Mouse (Mus musculus) frontal cortex, adult (tissue): ENCODE results near the gene Hs6st2.

Experiments
- ATAC-seq: cut with Nextera tagmentation; 2 replicates; pipeline ENCODE4 v1.9.2; 2017; ENCODE audit warnings: mild to moderate bottlenecking, moderate library complexity, mixed read lengths; ENCODE audit not compliant: low TSS enrichment

Gene Hs6st2

DNA sequence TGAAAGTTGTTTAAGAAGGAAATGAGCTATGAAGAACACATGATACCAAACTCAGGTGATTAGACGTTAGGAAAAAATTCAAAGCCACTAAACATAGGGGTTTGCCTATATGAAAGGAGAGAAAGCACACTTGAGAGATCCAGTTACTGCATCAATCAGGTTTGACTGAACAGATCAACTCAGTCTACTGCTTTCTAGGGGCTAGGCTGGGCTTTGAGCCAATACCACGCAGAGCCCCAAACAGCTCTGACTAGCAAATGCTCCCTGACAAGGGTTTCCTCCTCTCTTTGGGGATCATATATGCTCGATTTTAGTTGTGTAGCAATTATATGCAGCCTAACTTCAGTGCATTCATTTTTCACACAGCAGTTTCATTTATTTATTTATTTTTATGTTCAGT, 96.2 kb downstream of the Hs6st2 start:
- ATAC-seq, result no peak

DNA sequence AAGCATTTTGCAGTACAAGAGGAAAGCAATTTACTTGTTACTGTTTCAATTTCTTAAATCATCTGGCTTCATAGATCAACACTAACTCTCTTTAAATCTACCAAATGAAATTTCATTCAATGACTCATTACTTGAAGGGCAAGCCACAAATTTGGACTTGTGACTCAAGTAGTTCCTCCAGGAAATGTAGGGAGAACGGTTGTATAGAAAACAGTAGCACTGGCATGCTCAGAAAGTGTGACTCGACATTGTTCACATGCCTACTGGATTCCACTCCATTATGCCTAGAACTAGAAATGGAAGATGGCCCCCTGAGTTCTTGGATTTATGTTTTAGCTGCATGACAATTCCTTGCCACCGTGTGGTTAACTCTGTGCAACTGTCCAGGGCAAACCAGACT, 100.0 kb downstream of the Hs6st2 start:
- ATAC-seq, result no peak

DNA sequence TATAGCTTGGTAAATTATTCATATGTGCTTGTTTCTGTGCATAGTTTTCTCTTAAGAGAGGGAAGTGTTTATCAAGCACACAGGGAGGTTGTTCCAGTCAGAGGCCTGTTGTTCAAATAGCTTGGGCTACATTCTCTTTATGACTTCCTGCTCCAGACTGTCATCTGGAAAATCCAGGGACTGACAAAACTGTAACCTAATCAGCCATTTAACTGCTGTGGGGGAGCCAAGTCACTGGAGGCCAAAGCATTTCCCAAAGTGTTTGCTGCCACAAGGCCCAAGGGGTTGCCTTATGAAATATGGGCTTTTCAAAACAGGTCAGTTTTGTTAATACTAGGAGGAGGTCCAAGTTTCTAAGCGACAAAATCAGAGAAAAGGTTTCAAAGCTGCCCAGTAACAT, 119.8 kb downstream of the Hs6st2 start:
- no peak for ATAC-seq

DNA sequence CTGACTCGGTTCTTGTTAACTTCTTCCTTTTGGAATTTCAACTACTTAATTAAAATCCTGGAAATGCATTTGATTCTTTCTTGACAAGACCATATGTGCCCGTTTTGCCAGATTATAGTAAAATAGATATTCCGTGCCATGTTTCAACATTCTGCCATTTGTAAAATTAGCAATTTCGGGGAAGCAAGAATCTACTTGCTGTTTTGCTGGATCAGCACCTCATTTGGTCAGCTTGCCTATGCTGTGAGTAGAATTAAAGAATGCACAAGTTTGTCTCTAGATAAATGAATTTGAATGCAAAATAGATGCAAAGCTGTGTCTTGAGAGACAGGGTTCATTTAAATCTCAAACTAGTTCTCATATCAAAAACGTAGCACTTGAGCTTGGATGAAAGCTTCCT, 142.0 kb downstream of the Hs6st2 start:
- no peak for ATAC-seq

DNA sequence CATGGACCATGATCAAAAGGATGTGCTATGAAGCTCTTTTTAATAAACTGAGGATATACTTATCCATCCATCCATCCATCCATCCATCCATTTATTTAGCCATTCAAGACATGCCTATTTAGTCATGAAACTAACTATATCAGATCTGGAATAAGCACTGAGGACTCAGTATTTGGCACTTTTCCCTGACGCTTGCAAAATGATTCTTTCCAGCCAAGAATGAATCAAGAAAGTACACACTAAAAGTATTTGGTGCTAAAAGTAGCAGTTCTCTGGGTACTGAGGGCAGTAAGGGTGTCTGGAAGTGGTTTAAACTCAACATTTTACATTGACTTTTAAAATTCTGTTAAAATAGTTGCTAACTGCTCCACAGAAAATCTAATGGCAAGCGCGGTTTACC, 144.6 kb downstream of the Hs6st2 start:
- peak; percentile 65; the same call in 1 of the 2 replicates for ATAC-seq

DNA sequence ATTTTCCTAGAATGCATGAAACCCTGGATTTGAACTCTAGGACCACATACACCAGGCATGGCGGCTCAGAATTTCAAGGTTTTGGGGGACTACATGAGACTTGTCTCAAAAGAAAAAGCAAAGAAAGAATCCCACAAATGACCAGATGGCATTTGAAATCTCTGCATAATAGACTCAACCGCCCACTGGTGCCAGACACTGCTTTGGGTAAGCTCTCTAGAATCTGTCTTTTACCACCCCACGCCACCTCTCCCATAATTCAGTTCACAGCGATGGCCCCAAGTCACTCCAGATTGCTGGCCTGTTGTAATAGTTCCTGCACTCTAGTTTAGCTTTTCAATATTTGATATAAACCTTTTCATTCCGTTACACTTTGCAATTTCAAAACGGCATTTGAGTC, 146.4 kb downstream of the Hs6st2 start:
- peak; percentile 55; the same call in 1 of the 2 replicates for ATAC-seq

DNA sequence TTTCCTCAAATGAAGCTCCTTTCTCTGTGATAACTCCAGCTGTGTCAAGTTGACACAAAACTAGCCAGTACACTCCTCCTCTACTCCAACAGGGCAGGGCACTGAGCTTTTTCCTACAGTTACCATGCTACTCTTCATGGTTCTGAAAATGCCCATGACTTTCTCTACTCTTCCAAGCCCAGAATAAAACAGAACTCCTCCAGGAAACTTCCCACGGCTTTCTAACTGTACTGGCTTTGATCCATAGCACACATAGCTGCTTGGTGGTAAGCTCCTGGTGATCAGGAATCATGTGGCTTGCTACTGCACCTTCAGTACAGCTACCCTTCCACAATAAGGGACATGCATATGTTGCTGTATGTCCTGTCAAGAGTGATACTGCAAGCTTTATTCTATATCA, 150.5 kb downstream of the Hs6st2 start:
- ATAC-seq, result peak; percentile 92

DNA sequence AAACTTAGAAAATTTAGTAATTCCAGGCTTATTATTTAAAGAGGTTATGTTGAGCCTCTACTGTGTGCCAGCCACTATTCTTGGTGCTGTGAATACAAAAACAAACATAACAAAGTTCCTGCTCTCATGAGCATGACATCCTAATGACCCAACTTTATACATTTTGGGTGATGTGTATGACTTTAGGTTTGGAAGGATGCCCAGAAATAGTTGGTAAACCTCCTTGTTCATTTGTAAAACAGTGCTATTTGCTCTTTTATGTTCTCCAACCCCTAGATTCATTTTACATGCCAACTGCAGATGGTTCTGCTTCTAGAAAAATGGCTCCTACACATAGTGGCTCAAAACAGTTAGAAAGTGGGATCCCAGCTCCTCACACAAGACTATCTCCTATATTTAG, 153.1 kb downstream of the Hs6st2 start:
- ATAC-seq, result no peak

DNA sequence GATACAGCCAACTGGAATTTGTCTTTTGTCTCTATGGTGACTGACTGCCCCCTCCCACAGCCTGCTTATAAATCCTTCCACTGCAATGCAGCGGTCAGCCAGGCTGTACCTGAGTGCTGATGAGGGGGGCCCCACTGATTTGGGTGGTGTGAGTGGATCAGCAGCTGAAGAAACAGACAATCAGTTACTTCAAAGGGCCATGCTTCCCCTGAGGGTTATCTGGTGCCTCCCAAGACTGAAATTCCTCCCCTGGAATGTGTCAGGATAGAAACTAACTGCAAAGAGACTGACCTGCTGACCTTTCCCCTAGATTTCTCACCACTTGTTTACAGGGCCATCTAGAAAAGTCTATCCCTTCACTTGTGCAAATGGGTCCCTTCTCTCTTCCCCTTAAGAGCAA, 166.8 kb downstream of the Hs6st2 start:
- no peak for ATAC-seq

DNA sequence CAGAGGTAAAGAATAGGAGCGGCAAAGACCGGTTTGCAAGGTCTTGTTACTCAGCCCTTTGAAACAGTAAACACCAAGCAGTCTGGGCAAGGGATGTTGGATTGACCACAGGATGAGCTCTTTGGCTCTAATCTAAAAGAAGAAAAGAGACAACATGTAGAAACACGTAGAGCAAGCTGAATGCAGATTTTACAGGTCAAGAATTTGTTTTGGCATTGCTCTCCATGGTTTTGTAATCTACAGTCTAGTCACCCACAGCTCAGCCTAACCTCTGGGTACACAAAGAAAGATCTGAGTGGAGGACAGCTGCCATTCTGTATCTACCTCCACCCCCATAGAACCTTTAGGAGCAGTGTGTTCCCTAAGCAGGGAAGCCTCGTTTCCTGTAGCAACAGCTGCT, 175.1 kb downstream of the Hs6st2 start:
- ATAC-seq, result no peak

DNA sequence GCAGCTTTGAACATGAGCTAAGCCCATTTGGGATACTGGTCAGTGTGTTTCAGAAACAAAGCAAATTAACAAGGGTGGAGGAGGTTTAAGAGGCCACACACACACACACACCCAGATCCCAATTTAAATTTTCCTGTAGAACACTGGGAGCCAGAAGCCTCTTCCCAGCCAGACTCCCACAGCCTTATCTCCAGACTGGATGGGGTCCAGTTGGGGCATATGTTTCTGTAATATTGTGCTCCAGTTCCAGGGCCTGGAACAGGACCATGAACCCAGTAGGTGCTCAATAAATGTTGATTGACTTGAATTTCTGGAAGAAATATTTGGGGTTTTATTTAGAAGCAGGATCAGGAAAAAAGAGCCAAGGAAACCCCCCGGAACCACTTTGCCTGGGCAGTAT, 176.0 kb downstream of the Hs6st2 start:
- peak; percentile 41; the same call in 1 of the 2 replicates for ATAC-seq

DNA sequence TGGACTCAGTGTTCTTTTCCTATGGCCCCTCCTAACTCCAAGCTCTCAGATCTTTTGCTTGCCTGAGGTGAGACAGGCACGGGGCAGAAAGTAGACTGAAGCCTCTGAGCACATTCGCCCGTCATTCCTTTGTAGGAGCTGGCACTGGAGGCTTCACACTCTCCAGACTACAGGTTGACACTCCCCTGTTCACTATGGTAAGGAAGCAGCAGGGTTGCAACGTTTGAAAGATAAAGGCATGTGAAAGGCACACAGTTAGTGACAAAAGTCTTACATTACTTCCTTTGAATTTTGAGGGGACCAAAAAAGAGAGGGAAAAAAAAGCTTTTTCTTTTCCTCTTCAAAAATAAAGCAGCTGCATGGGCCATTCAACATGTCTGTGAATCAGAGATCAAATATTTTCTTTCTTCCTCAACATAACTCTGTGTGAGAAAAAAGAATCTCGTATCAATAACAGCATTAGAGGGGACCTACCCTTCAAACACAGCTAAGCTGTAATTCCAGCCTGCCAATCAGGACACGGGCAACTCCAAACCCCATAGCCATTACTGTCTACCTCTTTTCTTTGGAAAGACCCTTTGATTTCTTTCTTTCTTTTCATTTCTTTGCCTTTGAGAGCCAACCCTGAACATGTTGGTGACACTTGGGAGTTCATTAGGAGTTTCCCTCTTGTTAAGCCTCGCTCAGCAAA, 177.7 kb downstream of the Hs6st2 start:
- ATAC-seq, result no peak

DNA sequence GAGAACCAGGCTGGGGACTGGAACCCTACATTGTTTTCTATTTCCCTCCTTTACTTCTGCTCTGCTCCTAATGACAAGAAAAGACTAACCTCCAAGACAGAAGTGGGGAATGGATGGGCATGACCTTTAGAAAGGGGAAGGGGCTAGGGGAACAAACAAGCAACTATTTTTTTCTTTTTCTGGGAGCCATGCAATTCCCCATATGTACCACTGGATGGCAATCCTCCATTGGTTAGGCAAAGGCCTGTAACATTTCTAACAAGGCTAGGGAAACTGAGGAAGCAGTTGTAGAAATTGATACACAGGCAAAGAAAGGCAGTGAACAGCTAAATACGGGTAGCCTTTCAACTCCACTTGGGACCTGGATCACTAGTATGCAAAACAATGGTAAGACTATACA, 183.8 kb downstream of the Hs6st2 start:
- ATAC-seq, result no peak

DNA sequence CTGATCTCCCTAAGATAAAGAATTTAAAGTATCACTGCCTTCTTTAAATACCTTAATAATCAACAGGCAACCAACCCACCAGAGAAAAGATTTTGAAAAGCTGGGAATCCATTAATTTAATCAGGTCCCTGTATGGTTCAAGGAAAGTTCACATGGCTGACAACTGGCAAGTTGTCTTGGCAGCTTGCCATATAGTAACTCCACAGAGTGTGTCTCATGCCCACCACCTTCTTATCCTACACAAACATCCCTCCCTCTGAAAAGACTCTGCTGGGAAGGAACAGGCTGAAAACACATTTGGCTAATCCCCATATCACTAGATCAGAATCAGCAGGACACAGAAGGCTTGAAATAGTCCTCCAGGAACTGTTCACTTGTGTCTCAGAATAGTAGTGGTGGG, 193.3 kb downstream of the Hs6st2 start:
- no peak for ATAC-seq

DNA sequence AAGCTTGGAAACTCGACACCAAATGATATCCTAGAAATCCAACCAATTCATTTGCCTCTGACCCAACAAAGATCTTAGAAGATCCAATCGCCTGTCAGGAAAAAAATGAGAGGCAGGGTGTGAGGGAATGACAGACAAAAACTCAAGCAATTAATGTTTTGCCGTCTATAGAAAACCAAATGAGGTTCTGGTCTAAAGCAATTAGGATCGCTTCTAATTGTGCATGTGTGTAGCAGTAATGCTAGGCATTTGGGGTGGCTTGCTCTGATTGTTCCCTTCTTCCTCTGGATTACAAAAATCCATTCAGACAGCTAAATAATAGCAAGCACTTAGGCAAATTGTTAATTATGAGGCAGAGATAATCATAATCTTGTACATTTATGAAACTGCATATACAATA, 212.2 kb downstream of the Hs6st2 start:
- ATAC-seq, result no peak

DNA sequence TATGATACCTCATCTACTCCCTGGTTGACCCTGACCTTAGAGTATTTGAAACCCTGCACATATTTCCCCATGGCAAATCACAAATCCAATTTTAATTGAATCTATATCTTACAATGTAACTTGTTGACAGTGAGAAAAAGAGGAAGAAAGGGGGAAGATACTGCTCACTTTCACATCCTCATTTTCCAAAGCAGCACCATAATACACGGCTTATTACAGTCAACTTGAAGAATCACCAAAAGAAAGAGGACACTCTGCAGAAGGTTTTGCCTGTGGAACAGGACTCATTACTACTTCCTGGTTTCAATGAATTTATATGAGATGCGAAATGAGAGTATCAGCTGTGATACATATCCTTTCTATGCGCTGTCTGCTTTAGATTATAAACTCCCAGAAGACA, 220.2 kb downstream of the Hs6st2 start:
- ATAC-seq, result no peak

DNA sequence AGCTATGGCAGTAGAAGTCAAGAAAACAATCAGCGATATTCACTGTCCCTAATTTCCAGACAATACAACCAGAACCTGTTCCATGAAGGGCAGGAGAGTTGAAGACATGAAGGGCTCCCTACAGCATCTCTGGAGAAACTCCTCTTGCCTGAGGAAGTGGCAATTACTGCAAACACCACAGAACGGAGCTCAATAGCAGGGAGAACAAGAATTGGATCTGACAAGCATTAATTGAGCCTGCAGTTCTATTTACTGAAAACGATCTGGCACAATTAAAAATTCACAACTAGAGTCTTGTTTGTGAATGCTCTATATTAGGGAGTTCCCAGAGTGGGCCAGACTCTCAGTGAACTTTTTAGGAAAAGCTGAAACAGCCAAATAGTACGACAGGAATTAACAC, 238.3 kb downstream of the Hs6st2 start:
- ATAC-seq, result no peak

DNA sequence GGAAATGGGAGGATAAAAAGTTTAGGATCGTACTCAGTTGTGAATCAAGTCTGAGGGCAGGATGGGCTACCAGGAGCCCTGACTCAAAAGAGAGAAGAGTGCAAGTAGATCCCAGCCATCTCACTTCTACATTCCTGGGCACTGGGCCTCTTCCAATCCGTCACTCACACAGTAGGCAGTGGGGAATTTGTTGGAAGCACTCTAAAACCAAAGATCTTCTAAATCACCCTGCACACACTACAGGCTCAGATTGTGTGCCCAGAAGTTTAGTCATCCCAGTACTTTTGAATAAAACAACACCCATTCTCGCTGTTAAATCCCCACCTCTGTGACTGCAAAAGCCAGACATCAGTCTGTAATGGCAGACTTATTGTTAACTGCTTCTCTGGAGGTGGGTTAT, 249.9 kb downstream of the Hs6st2 start:
- no peak for ATAC-seq

DNA sequence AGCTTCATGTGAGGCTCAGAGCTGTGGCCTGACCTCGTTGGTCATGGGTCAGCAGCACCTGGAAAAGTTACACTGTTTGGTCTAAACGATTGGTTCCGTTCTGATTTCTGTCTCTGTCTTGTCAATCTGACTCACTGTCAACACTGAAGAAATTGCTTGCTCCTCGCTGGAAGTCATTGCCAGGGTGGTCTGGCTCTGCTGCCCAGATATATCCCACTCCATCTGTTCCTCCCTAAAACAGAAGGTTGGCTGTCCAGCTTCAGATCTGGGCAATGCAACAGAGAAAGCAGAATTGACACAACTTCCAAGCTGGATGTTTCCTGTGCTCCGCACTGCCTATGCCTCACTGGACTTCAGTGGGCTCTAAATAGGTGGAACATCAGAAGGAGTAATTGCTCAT, 256.6 kb downstream of the Hs6st2 start:
- no peak for ATAC-seq

DNA sequence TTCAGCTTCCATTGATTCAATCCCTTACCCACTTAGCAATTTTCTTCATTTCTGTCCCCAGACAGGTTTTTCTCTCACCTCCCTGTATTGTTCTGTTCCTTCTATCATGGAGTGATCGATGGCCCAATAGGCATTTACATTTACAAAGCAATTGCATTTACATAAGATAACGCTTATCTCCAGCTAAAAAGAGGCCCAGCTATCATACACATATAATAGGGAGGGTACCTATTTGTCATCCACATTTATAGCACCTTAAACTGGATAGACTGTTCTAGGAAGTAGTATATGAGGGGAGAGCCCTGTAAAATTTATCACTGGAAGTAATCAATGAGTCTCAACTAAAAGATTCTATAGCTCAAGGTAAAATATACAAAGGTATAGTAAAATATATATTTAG, 271.4 kb downstream of the Hs6st2 start:
- ATAC-seq, result no peak

DNA sequence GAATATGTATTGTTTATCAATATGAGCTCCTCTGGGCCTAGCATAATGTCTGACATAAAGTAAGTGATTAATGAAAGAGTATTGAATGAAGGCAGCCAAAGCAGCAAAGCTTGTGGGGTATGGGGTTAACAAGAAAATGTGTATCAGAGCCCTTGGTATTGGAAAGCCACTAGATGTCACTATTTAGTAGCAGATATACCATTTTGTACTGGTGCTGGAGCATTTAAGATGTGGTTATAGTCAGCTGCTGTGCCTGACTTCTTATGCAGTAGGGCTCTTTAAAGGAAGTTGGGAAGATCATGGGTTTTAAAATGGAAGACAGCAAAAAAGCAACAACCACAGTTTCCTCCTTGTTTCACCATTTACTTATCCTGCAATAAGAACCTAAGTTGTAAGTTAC, 284.2 kb downstream of the Hs6st2 start:
- ATAC-seq, result peak; percentile 93

DNA sequence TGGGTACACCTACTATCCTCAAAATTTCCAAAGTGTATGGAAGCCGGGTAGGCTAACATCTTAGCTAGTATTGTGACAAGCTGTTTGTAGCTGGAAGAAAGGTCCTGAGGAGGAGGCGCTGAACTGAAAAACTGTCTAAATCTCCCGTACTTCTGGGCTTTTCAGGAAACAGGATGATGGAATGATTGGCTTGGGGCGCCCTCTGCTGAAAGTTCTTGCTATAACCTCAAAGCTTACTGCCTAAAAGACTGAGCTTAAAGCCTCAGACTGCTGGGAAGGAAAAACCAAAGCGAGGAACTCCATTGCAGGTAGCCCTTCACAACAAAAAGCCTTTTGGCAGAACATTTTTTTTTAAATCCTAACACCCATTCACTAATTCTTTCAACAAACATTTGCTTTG, 307.0 kb downstream of the Hs6st2 start:
- ATAC-seq, result peak; percentile 87

DNA sequence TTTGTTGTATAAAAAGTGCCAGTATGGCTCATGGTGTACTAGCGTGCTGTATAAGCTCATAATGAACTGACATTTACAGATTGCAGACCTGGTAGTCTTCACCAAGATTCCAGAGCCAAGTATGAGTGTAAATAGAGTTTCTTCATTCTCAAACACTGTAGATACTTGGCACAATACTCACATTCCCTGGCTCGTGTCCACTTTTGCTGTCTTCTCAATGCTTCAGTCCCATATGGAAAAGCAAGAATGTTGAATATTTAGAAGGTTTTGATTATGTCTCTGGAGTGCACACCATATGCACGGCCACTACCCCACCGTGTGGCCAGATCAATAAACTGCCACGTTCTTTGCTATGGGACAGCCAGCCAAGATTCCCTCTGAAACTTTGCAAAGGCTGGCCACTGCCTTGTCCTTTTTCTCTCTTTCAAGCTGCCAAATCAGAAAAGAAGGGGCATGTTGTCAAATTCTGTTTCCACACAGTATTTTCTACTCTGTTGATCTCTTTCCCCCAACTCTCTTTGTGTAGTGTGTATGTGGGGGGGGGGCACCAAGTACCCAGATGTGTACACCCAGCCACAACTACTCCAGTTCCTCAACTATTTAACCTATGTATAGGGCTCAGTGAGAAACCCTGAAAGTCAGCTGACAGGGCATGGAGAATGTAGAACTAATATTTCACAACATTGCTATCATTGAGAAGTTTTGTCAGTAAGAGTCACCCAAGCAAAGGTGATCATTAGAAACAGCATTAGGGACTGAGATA, 309.0 kb downstream of the Hs6st2 start:
- ATAC-seq, result peak; percentile 67; the same call in 1 of the 2 replicates

DNA sequence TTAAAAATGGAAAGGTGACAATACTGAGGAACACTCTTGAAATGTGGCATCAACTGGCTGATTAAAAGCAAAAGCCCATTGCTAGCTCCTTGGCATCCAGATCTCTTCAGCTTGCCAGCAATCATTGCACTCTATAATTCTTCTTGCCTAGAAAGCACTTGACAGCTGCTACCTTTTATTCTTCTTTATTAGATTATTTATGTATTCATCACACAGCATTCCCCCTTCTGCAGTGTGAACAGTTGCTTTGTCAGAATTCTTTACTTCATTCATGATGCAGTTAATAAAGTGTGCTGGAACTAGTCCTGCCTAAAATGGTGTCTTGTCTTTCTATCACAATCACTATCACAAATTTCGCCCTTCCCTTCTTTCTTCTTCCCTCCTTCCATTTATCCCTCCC, 332.0 kb downstream of the Hs6st2 start:
- ATAC-seq, result no peak
